Mouse (Mus musculus): ENCODE results near the gene Spdef. TPM values are rescaled to one million over a fixed set of nuclear protein-coding genes. Genes with fewer than 3 reads are reported as not detected.

Gene Spdef
- total and polyA plus RNA-seq, 3 experiments: 0.02 TPM; not detected in 2

DNA sequence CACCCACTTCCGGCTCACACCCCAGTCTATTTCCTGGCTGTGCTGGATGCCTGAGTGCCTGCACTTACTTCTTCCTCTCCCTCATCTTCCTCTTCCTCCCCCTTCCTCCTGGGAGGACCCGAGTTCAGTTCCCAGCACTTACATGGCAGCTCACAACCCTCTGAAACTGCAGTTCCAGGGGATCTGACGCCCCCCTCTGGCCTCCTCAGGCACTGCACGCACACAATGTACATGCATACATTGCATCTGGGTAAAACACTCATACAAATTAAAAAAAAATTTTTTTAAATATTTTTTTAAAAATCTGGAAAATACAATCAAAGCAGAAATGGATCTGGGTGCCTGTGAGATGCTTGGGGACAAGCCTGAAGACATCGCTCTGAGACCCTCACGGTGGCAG, 57.0 kb downstream of the Spdef start:
- TF ChIP-seq CTCF (IDR thresholded peaks at IDR 0.05; ENCODE audit: low read depth, low read length): no peak
- TF ChIP-seq GATA1 (IDR thresholded peaks at IDR 0.05; ENCODE audit: borderline replicate concordance, low read length): no peak
- no peak for TF ChIP-seq GATA2 (IDR thresholded peaks at IDR 0.05; ENCODE audit: borderline replicate concordance, low read depth, low read length)
- TF ChIP-seq TAL1 (conservative IDR thresholded peaks at IDR 0.05; ENCODE audit: low read depth, low read length): no peak
- no peak for TF ChIP-seq POLR2AphosphoS5 (IDR thresholded peaks at IDR 0.05; ENCODE audit: insufficient replicate concordance, low read depth, low read length)
- Histone ChIP-seq H3K4me3 (ENCODE audit: low read depth, low read length) (no peak overlapping the region), H3K9me3 (replicated peaks) (no peaks in the 10 kb centered on the region), H3K36me3 (replicated peaks) (no peaks in the 10 kb centered on the region), H3K27me3 (ENCODE audit: insufficient read depth, low read length) (peaks cover 14% of the 10 kb centered on the region), H3K4me1 (ENCODE audit: insufficient read depth, low read depth, low read length) (peaks cover 10% of the 10 kb centered on the region)
- DNase-seq (ENCODE audit: low spot score) (no peak), ATAC-seq (ENCODE audit: extremely low read depth, insufficient number of reproducible peaks, low FRiP score, poor library complexity, severe bottlenecking) (no peak)

Other genes with a start within 250 kb of the Spdef start
- gene Grm4, start 207.6 kb downstream of the Spdef start, total RNA-seq (2014; fragmentation: Nextera tagmentation): not detected in 2 replicates
- gene Grm4, start 207.6 kb downstream of the Spdef start, total RNA-seq (2017): 0.05 TPM in 1 of 2 replicates, not detected in the other
- 0.02 TPM in 1 of 2 replicates, not detected in the other for gene Grm4, start 207.6 kb downstream of the Spdef start, polyA plus RNA-seq (2012)
- gene Hmga1, start 172.5 kb downstream of the Spdef start, total RNA-seq (2014; fragmentation: Nextera tagmentation): 270 and 298 TPM in 2 replicates
- 123 and 131 TPM in 2 replicates for gene Hmga1, start 172.5 kb downstream of the Spdef start, total RNA-seq (2017)
- 1,702 and 2,389 TPM in 2 replicates for gene Hmga1, start 172.5 kb downstream of the Spdef start, polyA plus RNA-seq (2012)
- 78.2 and 85.2 TPM in 2 replicates for gene AI413582, start 163.2 kb downstream of the Spdef start, total RNA-seq (2014; fragmentation: Nextera tagmentation)
- 50.8 and 57.0 TPM in 2 replicates for gene AI413582, start 163.2 kb downstream of the Spdef start, total RNA-seq (2017)
- 159 and 163 TPM in 2 replicates for gene AI413582, start 163.2 kb downstream of the Spdef start, polyA plus RNA-seq (2012)
- 79.8 and 82.6 TPM in 2 replicates for gene Nudt3, start 105.5 kb downstream of the Spdef start, total RNA-seq (2014; fragmentation: Nextera tagmentation)
- 235 and 245 TPM in 2 replicates for gene Nudt3, start 105.5 kb downstream of the Spdef start, total RNA-seq (2017)
- 140 and 157 TPM in 2 replicates for gene Nudt3, start 105.5 kb downstream of the Spdef start, polyA plus RNA-seq (2012)
- not detected in 2 replicates for gene RPS10-NUDT3, start 93.7 kb downstream of the Spdef start, total RNA-seq (2014; fragmentation: Nextera tagmentation)
- gene RPS10-NUDT3, start 93.7 kb downstream of the Spdef start, total RNA-seq (2017): not detected in 2 replicates
- not detected in 2 replicates for gene RPS10-NUDT3, start 93.7 kb downstream of the Spdef start, polyA plus RNA-seq (2012)
- gene Rps10, start 92.3 kb downstream of the Spdef start, total RNA-seq (2014; fragmentation: Nextera tagmentation): 2,280 and 2,438 TPM in 2 replicates
- 3,635 and 3,726 TPM in 2 replicates for gene Rps10, start 92.3 kb downstream of the Spdef start, total RNA-seq (2017)
- 2,816 and 3,596 TPM in 2 replicates for gene Rps10, start 92.3 kb downstream of the Spdef start, polyA plus RNA-seq (2012)
- gene Pacsin1, start 73.4 kb downstream of the Spdef start, total RNA-seq (2014; fragmentation: Nextera tagmentation): not detected in 2 replicates
- gene Pacsin1, start 73.4 kb downstream of the Spdef start, total RNA-seq (2017): 0.17 and 0.44 TPM in 2 replicates
- not detected in 2 replicates for gene Pacsin1, start 73.4 kb downstream of the Spdef start, polyA plus RNA-seq (2012)
- gene D17Wsu92e, start 91.7 kb upstream of the Spdef start, total RNA-seq (2014; fragmentation: Nextera tagmentation): 84.4 and 87.4 TPM in 2 replicates
- 61.6 and 65.3 TPM in 2 replicates for gene D17Wsu92e, start 91.7 kb upstream of the Spdef start, total RNA-seq (2017)
- 58.6 and 60.2 TPM in 2 replicates for gene D17Wsu92e, start 91.7 kb upstream of the Spdef start, polyA plus RNA-seq (2012)
- 121 and 158 TPM in 2 replicates for gene Snrpc, start 109.2 kb upstream of the Spdef start, total RNA-seq (2014; fragmentation: Nextera tagmentation)
- 127 and 147 TPM in 2 replicates for gene Snrpc, start 109.2 kb upstream of the Spdef start, total RNA-seq (2017)
- gene Snrpc, start 109.2 kb upstream of the Spdef start, polyA plus RNA-seq (2012): 575 and 747 TPM in 2 replicates
- 18.5 and 21.0 TPM in 2 replicates for gene Uhrf1bp1, start 127.5 kb upstream of the Spdef start, total RNA-seq (2014; fragmentation: Nextera tagmentation)
- 8.5 and 9.8 TPM in 2 replicates for gene Uhrf1bp1, start 127.5 kb upstream of the Spdef start, total RNA-seq (2017)
- gene Uhrf1bp1, start 127.5 kb upstream of the Spdef start, polyA plus RNA-seq (2012): 21.3 and 31.5 TPM in 2 replicates
- gene Anks1, start 180.4 kb upstream of the Spdef start, total RNA-seq (2014; fragmentation: Nextera tagmentation): 11.9 and 13.3 TPM in 2 replicates
- 5.8 and 6.6 TPM in 2 replicates for gene Anks1, start 180.4 kb upstream of the Spdef start, total RNA-seq (2017)
- gene Anks1, start 180.4 kb upstream of the Spdef start, polyA plus RNA-seq (2012): 9.6 and 10.1 TPM in 2 replicates
- gene Taf11, start 180.9 kb upstream of the Spdef start, total RNA-seq (2014; fragmentation: Nextera tagmentation): 42.4 and 57.4 TPM in 2 replicates
- gene Taf11, start 180.9 kb upstream of the Spdef start, total RNA-seq (2017): 36.1 and 36.3 TPM in 2 replicates
- gene Taf11, start 180.9 kb upstream of the Spdef start, polyA plus RNA-seq (2012): 41.8 and 44.2 TPM in 2 replicates

Measured in G1E (cell line).